Mouse (Mus musculus): ENCODE results near the gene Agbl1.

DNA sequence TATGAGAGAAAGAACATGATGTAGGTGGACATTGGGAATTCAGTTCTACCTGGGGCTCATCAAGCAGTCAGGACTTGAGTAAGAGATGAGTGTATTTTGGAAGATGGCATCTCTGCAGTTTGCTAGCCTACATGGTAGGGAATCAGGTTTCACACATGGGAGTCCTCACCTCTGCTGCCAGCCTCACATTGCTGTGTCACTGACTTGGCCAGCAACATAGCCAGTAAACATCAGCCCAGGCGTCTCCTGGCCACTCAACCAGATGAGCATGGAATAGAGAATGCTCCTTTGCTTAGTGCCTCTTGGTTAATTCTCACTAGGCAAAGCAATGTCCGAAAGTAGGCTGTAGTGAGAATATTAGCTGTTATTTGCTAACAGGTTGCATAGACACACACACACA is 255.9 kb downstream of the Agbl1 start:
- TF ChIP-seq CTCF (IDR thresholded peaks at IDR 0.05; ENCODE audit: low read depth, low read length) (no peak), TAL1 (conservative IDR thresholded peaks at IDR 0.05; ENCODE audit: low read depth, low read length) (no peak), GATA1 (IDR thresholded peaks at IDR 0.05; ENCODE audit: borderline replicate concordance, low read length) (no peak), POLR2AphosphoS5 (IDR thresholded peaks at IDR 0.05; ENCODE audit: insufficient replicate concordance, low read depth, low read length) (no peak), GATA2 (IDR thresholded peaks at IDR 0.05; ENCODE audit: borderline replicate concordance, low read depth, low read length) (no peak)

Measured in G1E (cell line).